Mouse (Mus musculus) neural tube, embryonic 15.5 days (tissue): ENCODE results near the gene 4930404N11Rik. TPM values are rescaled to one million over a fixed set of nuclear protein-coding genes. Genes with fewer than 3 reads are reported as not detected.

Experiments used
- ATAC-seq: fragments of 200-750 bp; cut with Nextera tagmentation; 2 replicates; pipeline ENCODE4 v1.8.0; 2017; ENCODE audit warnings: mild to moderate bottlenecking, moderate TSS enrichment, moderate library complexity; ENCODE audit not compliant: low FRiP score
- H3K27ac ChIP-seq: fragments of 300-500 bp; sonication (generic); replicated peaks from 2 replicates; pipeline ENCODE4 v1.5.1; 2015; ENCODE audit warnings: mild to moderate bottlenecking, inconsistent platforms
- H3K27me3 ChIP-seq: fragments of 300-500 bp; sonication (generic); replicated peaks from 2 replicates; pipeline ENCODE4 v1.6.1; 2015; ENCODE audit warnings: inconsistent platforms
- H3K36me3 ChIP-seq: fragments of 300-500 bp; sonication (generic); 2 replicates; pipeline ENCODE4 v1.6.1; 2015; ENCODE audit warnings: inconsistent platforms
- H3K4me1 ChIP-seq: fragments of 300-500 bp; sonication (generic); 2 replicates; pipeline ENCODE4 v1.6.1; 2015; ENCODE audit warnings: inconsistent platforms
- H3K4me2 ChIP-seq: fragments of 300-500 bp; sonication (generic); 2 replicates; pipeline ENCODE4 v1.6.1; 2015; ENCODE audit warnings: inconsistent platforms, mild to moderate bottlenecking, moderate library complexity
- H3K4me3 ChIP-seq: fragments of 300-500 bp; sonication (generic); replicated peaks from 2 replicates; pipeline ENCODE4 v1.5.1; 2015; ENCODE audit warnings: mild to moderate bottlenecking, inconsistent platforms
- H3K9ac ChIP-seq: fragments of 300-500 bp; sonication (generic); replicated peaks from 2 replicates; pipeline ENCODE4 v1.6.1; 2015; ENCODE audit warnings: mild to moderate bottlenecking, inconsistent platforms
- H3K9me3 ChIP-seq: fragments of 300-500 bp; sonication (generic); replicated peaks from 2 replicates; pipeline ENCODE4 v1.6.1; 2016; ENCODE audit warnings: inconsistent platforms
- WGBS: fragments of 180-500 bp; shearing (Covaris S2); methylation state at CpG from one replicate; pipeline ENCODE4 v1.1.7; 2015; ENCODE audit warnings: mixed read lengths; 5-methylcytosine and 5-hydroxymethylcytosine counted together
- polyA plus RNA-seq: library from polyadenylated mRNA; unstranded; fragments of >200 nt; fragmentation: Nextera tagmentation; extraction: Ambion mirVana; gene quantifications from 2 replicates; pipeline ENCODE4 v1.2.1, GENCODE M21; 2015

4930404N11Rik gene
- polyA plus RNA-seq, 1 experiment from 2014 or later, result 1.5 TPM

DNA sequence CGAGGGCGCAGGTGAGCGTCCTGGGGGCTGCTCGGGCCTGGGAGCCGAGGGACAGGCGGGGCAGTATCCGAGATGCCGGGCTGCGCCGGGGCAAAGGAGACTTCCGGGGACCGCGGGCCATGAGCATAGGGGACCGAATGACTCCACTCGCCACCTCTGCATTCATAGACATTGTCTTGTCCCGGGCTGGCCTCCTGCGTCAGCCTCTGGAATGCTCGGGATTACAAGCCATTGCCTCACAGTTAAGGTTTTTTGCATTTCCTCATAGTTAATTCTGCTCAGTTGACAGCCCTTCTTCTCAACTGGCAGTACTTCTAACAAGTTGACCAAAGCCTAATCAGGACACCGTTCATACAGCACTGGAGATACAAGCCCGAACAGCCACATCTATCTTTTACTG is 44.2 kb downstream of the 4930404N11Rik start:
- peak overlapping the region; percentile 98 for H3K4me3 ChIP-seq

DNA sequence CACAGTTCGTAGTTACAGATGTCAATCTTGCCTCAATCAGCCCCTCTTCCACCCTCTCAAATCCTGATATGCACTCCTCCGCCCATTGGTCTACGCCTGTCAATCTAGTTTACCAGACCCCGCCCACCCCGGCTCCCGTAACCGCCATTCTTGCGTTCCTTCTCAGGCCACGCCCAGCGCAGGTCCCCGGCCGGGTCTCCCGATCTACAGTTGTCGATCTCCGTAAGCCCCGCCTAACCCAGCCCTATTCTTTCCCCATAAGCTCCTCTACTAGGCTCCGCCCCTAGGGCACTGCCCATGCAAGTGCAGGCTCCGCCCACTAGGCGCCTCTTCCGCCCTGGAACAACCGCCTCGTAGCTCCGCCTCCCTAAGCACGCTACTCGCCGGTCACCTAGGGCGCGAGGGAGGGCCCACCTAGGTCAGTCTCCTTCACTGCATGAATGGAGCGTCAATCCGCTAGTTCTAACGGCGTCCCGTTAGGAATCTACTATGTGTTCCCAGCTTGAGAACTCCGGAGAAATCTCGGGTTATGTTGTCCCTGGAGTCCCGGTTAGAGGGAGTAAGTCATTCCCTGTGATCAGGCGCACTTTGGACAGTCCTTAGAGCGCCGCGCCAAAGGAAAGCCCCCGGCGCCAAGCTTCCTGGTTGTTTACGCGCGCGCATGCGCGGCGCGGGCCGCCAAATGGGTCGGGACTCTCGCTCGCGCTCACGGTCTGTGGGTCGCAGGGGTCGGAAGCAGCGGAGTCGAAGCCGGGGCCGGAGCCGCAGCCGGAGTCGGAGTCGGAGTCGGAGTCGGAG is 44.9 kb downstream of the 4930404N11Rik start, which contains the start of gene Cactin:
TSS of gene Cactin (plus strand) at position 554 of the 798 bp plus-strand sequence.
- Histone ChIP-seq H3K9ac (peak within 1 kb of the TSS; percentile 85), H3K9me3 (no peaks in the 10 kb centered on the region), H3K4me2 (peak within 1 kb of the TSS; percentile 75), H3K27me3 (no peaks in the 10 kb centered on the region), H3K36me3 (peaks cover 57% of the 10 kb centered on the region), H3K4me3 (peak within 1 kb of the TSS; percentile 98), H3K4me1 (peaks cover 36% of the 10 kb centered on the region), H3K27ac (peak within 1 kb of the TSS; percentile 96)
- peak; percentile 95 for ATAC-seq
- WGBS, result under 1% methylated on average over 60 of the region's 68 CpGs

More for the DNA sequence above, 44.2 kb downstream of the 4930404N11Rik start:
- Histone ChIP-seq H3K9ac (peak overlapping the region; percentile 85), H3K36me3 (peaks cover 59% of the 10 kb centered on the region), H3K27me3 (no peaks in the 10 kb centered on the region), H3K27ac (peak overlapping the region; percentile 96), H3K9me3 (no peaks in the 10 kb centered on the region), H3K4me2 (peak overlapping the region; percentile 75), H3K4me1 (peaks cover 37% of the 10 kb centered on the region)
- WGBS, result 4% methylated on average over 20 of the region's 20 CpGs
- ATAC-seq, result no peak; the same call in 1 of the 2 replicates

- Histone ChIP-seq H3K27ac (peak overlapping the region; percentile 96), H3K4me2 (peak overlapping the region; percentile 75), H3K36me3 (peaks cover 57% of the 10 kb centered on the region), H3K4me3 (peak overlapping the region; percentile 98), H3K9me3 (no peaks in the 10 kb centered on the region), H3K9ac (peak overlapping the region; percentile 57), H3K4me1 (peaks cover 36% of the 10 kb centered on the region), H3K27me3 (no peaks in the 10 kb centered on the region)
- 1% methylated on average over 38 of the region's 38 CpGs for WGBS
- peak; percentile 86; the same call in 1 of the 2 replicates for ATAC-seq
These were observed 45.7 kb downstream of the 4930404N11Rik start for GRCm38 (mm10) chr10:81319741-81320549.

- Histone ChIP-seq H3K4me2 (peak overlapping the region; percentile 75), H3K9me3 (no peaks in the 10 kb centered on the region), H3K9ac (peak overlapping the region; percentile 57), H3K27me3 (no peaks in the 10 kb centered on the region), H3K36me3 (peaks cover 57% of the 10 kb centered on the region), H3K4me3 (peak overlapping the region; percentile 98), H3K27ac (peak overlapping the region; percentile 96), H3K4me1 (peaks cover 36% of the 10 kb centered on the region)
- ATAC-seq, result no peak
- WGBS, result 50% methylated on average over 8 of the region's 8 CpGs
These were observed 46.3 kb downstream of the 4930404N11Rik start for GRCm38 (mm10) chr10:81319330-81319699.

DNA sequence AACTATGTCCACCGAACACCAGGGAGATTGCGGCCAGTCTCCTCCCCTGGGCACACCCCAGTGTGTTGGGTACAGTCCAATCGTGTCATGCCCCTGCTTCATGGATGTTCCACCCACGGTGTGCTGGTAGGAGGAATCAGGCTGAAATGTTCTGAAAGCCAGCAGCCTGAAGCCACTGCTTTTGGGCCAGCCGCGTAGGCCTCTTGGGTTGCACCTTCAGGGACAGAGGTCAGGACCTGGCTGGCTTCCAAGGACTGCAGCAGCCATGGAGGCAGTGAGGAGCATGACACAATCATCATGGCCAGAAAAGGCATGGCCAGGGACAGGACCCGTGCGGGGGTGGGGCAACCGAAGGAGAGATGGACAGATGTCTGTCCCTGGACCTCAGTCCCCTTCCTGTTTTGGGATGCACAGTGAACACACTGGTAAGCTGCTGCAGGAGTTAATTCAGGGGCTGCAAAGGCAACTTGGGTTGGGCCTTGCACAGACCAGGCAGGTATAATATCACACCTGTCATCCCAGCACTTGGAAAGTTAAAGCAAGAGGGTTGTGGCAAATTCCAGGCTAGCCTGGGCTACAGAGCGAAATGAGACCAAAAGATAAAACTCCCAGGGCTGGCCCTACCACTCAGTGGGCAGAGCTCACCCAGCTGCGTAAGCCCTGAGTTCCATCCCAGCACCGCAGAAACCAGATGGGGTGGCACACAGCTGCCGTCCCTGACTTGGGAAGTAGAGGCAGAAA is 46.9 kb downstream of the 4930404N11Rik start:
- peak overlapping the region; percentile 75 for H3K4me2 ChIP-seq
- H3K9me3 ChIP-seq, result no peaks in the 10 kb centered on the region
- ATAC-seq, result no peak
- peak overlapping the region; percentile 96; the same call in 1 of the 2 replicates for H3K27ac ChIP-seq
- peaks cover 57% of the 10 kb centered on the region for H3K36me3 ChIP-seq
- no peaks in the 10 kb centered on the region for H3K27me3 ChIP-seq
- peaks cover 36% of the 10 kb centered on the region for H3K4me1 ChIP-seq
- 0 out of 2 replicates have a peak overlapping the region, but pooled peaks have one; percentile 57 for H3K9ac ChIP-seq
- H3K4me3 ChIP-seq, result peak overlapping the region; percentile 98
- WGBS, result 88% methylated on average over 13 of the region's 13 CpGs

GRCm38 (mm10) chr10:81317273-81317672 is 48.3 kb downstream of the 4930404N11Rik start:
- H3K4me3 ChIP-seq, result no peak overlapping the region
- H3K36me3 ChIP-seq, result peaks cover 56% of the 10 kb centered on the region

DNA sequence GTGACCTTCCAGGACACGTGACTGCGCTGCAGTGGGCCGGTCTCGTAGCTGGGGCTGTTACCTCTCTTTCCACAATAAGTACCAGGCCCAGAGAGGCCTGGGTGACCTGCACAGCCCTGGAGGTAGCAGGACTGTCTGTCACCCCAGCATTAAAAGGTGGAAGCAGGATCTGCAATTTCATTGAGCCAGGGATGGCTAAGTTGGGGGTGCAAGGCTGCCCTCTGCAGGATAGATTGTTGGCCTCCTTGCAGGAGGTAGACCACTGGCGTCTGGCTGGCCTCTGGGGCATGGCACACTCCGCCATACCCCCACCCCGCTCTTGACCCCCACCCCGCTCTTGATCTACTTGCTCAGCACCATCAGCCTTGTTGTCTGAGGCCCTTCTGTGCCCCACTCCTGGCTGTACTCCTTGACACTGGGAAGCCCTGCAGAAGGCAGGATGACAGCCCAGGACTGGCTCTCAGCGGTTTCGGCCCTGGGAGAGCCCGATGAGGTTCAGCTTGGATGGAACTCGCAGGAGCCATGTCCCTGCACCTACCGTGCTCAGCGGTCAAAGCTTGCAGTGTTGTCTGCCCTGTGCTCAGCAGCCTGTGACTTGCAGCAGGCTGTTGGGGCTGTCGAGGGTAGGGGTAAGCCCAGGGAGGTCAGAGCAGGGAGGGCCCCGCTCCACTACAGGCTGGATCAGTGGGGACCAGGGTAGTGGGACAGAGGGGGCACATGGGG is 49.1 kb downstream of the 4930404N11Rik start:
- Histone ChIP-seq H3K36me3 (peaks cover 64% of the 10 kb centered on the region), H3K4me2 (peak overlapping the region; percentile 38), H3K27me3 (no peaks in the 10 kb centered on the region), H3K9ac (0 out of 2 replicates have a peak overlapping the region, but pooled peaks have one; percentile 14), H3K9me3 (no peaks in the 10 kb centered on the region), H3K4me1 (peaks cover 24% of the 10 kb centered on the region), H3K27ac (no peak overlapping the region), H3K4me3 (no peak overlapping the region)
- no peak for ATAC-seq
- WGBS, result 47% methylated on average over 16 of the region's 16 CpGs

More at GRCm38 (mm10) chr10:81317273-81317672, 48.3 kb downstream of the 4930404N11Rik start:
- no peak for ATAC-seq
- Histone ChIP-seq H3K9me3 (no peaks in the 10 kb centered on the region), H3K4me2 (peak overlapping the region; percentile 38), H3K4me1 (peaks cover 32% of the 10 kb centered on the region), H3K27me3 (no peaks in the 10 kb centered on the region), H3K9ac (0 out of 2 replicates have a peak overlapping the region, but pooled peaks have one; percentile 14), H3K27ac (no peak overlapping the region)
- WGBS, result 20% methylated on average over 20 of the region's 20 CpGs

GRCm38 (mm10) chr10:81315587-81315986 is 50.0 kb downstream of the 4930404N11Rik start:
- H3K27ac ChIP-seq, result no peak overlapping the region
- no peak for ATAC-seq
- 94% methylated on average over 16 of the region's 16 CpGs for WGBS

GRCm38 (mm10) chr10:81314201-81314600 is 51.4 kb downstream of the 4930404N11Rik start:
- no peak overlapping the region for H3K27ac ChIP-seq
- no peak overlapping the region for H3K9ac ChIP-seq
- peaks cover 87% of the 10 kb centered on the region for H3K36me3 ChIP-seq
- no peak for ATAC-seq
- peaks cover 14% of the 10 kb centered on the region for H3K4me1 ChIP-seq
- H3K9me3 ChIP-seq, result no peaks in the 10 kb centered on the region
- 82% methylated on average over 7 of the region's 7 CpGs for WGBS
- H3K4me3 ChIP-seq, result no peak overlapping the region
- H3K4me2 ChIP-seq, result no peak overlapping the region
- no peaks in the 10 kb centered on the region for H3K27me3 ChIP-seq

More at GRCm38 (mm10) chr10:81315587-81315986, 50.0 kb downstream of the 4930404N11Rik start:
- H3K4me2 ChIP-seq, result no peak overlapping the region
- no peak overlapping the region for H3K9ac ChIP-seq
- peaks cover 22% of the 10 kb centered on the region for H3K4me1 ChIP-seq
- peaks cover 73% of the 10 kb centered on the region for H3K36me3 ChIP-seq
- no peaks in the 10 kb centered on the region for H3K27me3 ChIP-seq
- no peaks in the 10 kb centered on the region for H3K9me3 ChIP-seq
- H3K4me3 ChIP-seq, result no peak overlapping the region

DNA sequence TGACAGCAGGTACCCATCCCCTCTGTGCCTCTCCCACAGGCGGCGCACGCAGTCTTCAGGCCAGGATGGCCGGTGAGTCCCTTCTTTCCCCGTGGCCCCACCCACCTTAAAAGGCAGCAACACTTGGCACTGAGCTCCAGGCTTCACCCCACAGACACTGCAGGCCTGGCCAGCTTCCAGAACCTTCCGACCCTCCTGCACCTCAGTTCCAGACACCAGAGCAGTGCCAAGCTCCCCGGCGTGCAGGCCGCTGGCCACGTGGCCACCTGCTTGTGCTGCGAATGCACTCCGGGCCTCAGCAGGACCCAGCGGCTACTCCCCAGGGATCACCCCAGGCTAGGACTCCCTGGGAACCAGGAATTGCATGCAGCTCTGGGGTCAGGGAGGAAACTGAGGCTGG is 52.0 kb downstream of the 4930404N11Rik start:
- Histone ChIP-seq H3K9ac (no peak overlapping the region), H3K4me1 (peaks cover 8% of the 10 kb centered on the region; the same call in 1 of the 2 replicates), H3K4me3 (no peak overlapping the region), H3K36me3 (peaks cover 88% of the 10 kb centered on the region), H3K27me3 (no peaks in the 10 kb centered on the region), H3K27ac (no peak overlapping the region), H3K4me2 (no peak overlapping the region), H3K9me3 (no peaks in the 10 kb centered on the region)
- WGBS, result 92% methylated on average over 13 of the region's 13 CpGs
- ATAC-seq, result no peak
